Mouse (Mus musculus) heart, embryonic 12.5 days (tissue): ENCODE measurements around the gene Lhfp. TPM values are rescaled to one million over a fixed set of nuclear protein-coding genes. Genes with fewer than 3 reads are reported as not detected.

ENCODE experiments used
- ATAC-seq: fragments of 200-750 bp; cut with Nextera tagmentation; 2 replicates; pipeline ENCODE4 v1.8.0; 2017; ENCODE audit warnings: moderate TSS enrichment, moderate library complexity; ENCODE audit not compliant: insufficient number of reproducible peaks, low FRiP score
- H3K27ac ChIP-seq: fragments of 300-500 bp; sonication (generic); 2 replicates; pipeline ENCODE4 v1.5.1; 2016; ENCODE audit warnings: mild to moderate bottlenecking, moderate library complexity; ENCODE audit not compliant: poor library complexity, severe bottlenecking
- H3K27me3 ChIP-seq: fragments of 300-500 bp; sonication (generic); replicated peaks from 2 replicates; pipeline ENCODE4 v1.6.1; 2016; ENCODE audit warnings: mild to moderate bottlenecking, moderate library complexity
- H3K36me3 ChIP-seq: fragments of 300-500 bp; sonication (generic); 2 replicates; pipeline ENCODE4 v1.6.1; 2016; ENCODE audit warnings: mild to moderate bottlenecking, moderate library complexity
- H3K4me1 ChIP-seq: fragments of 300-500 bp; sonication (generic); replicated peaks from 2 replicates; pipeline ENCODE4 v1.6.1; 2016; ENCODE audit warnings: mild to moderate bottlenecking
- H3K4me2 ChIP-seq: fragments of 300-500 bp; sonication (generic); 2 replicates; pipeline ENCODE4 v1.6.1; 2016; ENCODE audit warnings: mild to moderate bottlenecking, moderate library complexity
- H3K4me3 ChIP-seq: fragments of 300-500 bp; sonication (generic); 2 replicates; pipeline ENCODE4 v1.5.1; 2016; ENCODE audit warnings: mild to moderate bottlenecking
- H3K9ac ChIP-seq: fragments of 300-500 bp; sonication (generic); 2 replicates; pipeline ENCODE4 v1.6.1; 2016; ENCODE audit warnings: mild to moderate bottlenecking, moderate library complexity
- H3K9me3 ChIP-seq: fragments of 300-500 bp; sonication (generic); replicated peaks from 2 replicates; pipeline ENCODE4 v1.6.1; 2016; ENCODE audit warnings: mild to moderate bottlenecking, moderate library complexity
- WGBS: fragments of 180-500 bp; shearing (Covaris S2); methylation state at CpG from one replicate; pipeline ENCODE4 v1.1.7; 2016; 5-methylcytosine and 5-hydroxymethylcytosine counted together
- polyA plus RNA-seq: library from polyadenylated mRNA; unstranded; fragments of >200 nt; fragmentation: Nextera tagmentation; extraction: Ambion mirVana; gene quantifications from 2 replicates; pipeline ENCODE4 v1.2.1, GENCODE M21; 2016

Gene Lhfp
- polyA plus RNA-seq, 1 experiment from 2014 or later, result 84.9 TPM

GRCm38 (mm10) chr3:53016436-53017340 is 24.6 kb upstream of the Lhfp start, which contains the start of gene Cog6:
Cog6 (minus strand) TSS chr3:53017237.
- 5% methylated on average over 53 of the region's 53 CpGs for WGBS
- Histone ChIP-seq H3K4me2 (peak within 1 kb of the TSS; percentile 77), H3K4me1 (peaks cover 7% of the 10 kb centered on the region), H3K27ac (peak within 1 kb of the TSS; percentile 92), H3K36me3 (peaks cover 21% of the 10 kb centered on the region), H3K9me3 (no peaks in the 10 kb centered on the region), H3K4me3 (peak within 1 kb of the TSS; percentile 96), H3K9ac (peak within 1 kb of the TSS; percentile 81), H3K27me3 (no peaks in the 10 kb centered on the region)
- ATAC-seq, result peak; percentile 93

- Histone ChIP-seq H3K36me3 (no peaks in the 10 kb centered on the region), H3K27ac (no peak overlapping the region), H3K9ac (no peak overlapping the region), H3K27me3 (no peaks in the 10 kb centered on the region), H3K9me3 (no peaks in the 10 kb centered on the region), H3K4me1 (peaks cover 4% of the 10 kb centered on the region; the same call in 1 of the 2 replicates), H3K4me3 (no peak overlapping the region), H3K4me2 (no peak overlapping the region)
- WGBS, result 37% methylated on average over 4 of the region's 4 CpGs
- ATAC-seq, result no peak
These were observed 14.0 kb upstream of the Lhfp start for GRCm38 (mm10) chr3:53027333-53027732.

DNA sequence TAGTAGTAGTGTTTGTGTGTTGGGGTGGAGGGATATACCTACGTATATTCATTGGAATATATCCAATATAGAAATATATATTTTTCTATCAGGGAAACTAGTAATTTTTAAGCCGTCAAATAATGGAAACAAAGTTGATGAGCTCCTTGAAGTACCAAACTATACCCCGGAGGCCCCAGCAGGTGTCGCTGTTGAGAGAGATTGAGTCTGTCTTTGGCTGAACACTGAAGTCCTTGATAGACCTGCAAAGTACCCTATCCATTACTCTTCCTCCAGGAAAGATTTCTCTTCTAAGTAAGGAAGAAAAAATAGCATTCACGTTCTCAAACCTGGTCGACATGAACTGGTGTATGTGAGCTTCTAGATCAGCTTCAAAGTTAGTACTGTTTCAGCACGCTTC is 12.3 kb upstream of the Lhfp start:
- Histone ChIP-seq H3K9me3 (no peaks in the 10 kb centered on the region), H3K4me1 (peaks cover 7% of the 10 kb centered on the region; the same call in 1 of the 2 replicates), H3K4me3 (no peak overlapping the region), H3K36me3 (no peaks in the 10 kb centered on the region), H3K9ac (no peak overlapping the region), H3K27ac (no peak overlapping the region), H3K4me2 (no peak overlapping the region), H3K27me3 (no peaks in the 10 kb centered on the region)
- WGBS, result 18% methylated on average over 7 of the region's 7 CpGs
- ATAC-seq, result no peak

DNA sequence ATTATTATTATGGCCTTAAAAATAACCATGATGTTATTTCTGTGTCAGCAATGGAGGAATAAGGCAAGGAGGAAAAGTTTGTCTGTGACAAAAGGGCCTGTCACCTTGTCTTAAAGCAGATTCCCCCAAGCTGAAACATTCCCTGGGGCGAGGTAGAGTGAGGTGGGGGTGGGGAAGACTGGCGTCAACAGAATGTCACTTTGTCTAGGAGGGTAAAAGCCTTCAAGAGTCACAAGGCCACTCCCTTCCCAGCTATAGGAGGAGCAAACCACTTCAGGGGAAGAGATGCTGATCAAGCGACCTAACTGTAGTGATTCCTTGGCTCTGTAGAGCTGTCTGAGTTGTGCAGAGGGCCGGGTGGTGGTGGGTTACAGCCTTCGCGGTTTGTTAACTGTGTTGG is 9.7 kb upstream of the Lhfp start:
- no peak overlapping the region for H3K4me2 ChIP-seq
- H3K9ac ChIP-seq, result no peak overlapping the region
- no peak overlapping the region for H3K4me3 ChIP-seq
- no peaks in the 10 kb centered on the region for H3K27me3 ChIP-seq
- WGBS, result 37% methylated on average over 6 of the region's 6 CpGs
- H3K4me1 ChIP-seq, result peaks cover 11% of the 10 kb centered on the region; the same call in 1 of the 2 replicates
- no peak for ATAC-seq
- H3K9me3 ChIP-seq, result no peaks in the 10 kb centered on the region
- H3K27ac ChIP-seq, result no peak overlapping the region
- H3K36me3 ChIP-seq, result no peaks in the 10 kb centered on the region

- Histone ChIP-seq H3K9me3 (no peaks in the 10 kb centered on the region), H3K4me1 (peaks cover 11% of the 10 kb centered on the region; the same call in 1 of the 2 replicates), H3K9ac (no peak overlapping the region), H3K4me3 (no peak overlapping the region), H3K4me2 (no peak overlapping the region), H3K36me3 (no peaks in the 10 kb centered on the region), H3K27me3 (no peaks in the 10 kb centered on the region), H3K27ac (no peak overlapping the region)
- no peak for ATAC-seq
- WGBS, result 11% methylated on average over 5 of the region's 5 CpGs
These were observed 8.9 kb upstream of the Lhfp start for GRCm38 (mm10) chr3:53032432-53032831.

- Histone ChIP-seq H3K9me3 (no peaks in the 10 kb centered on the region), H3K27me3 (no peaks in the 10 kb centered on the region), H3K4me3 (no peak overlapping the region), H3K9ac (no peak overlapping the region), H3K4me1 (peaks cover 11% of the 10 kb centered on the region; the same call in 1 of the 2 replicates), H3K27ac (no peak overlapping the region), H3K36me3 (no peaks in the 10 kb centered on the region), H3K4me2 (no peak overlapping the region)
- 16% methylated on average over 3 of the region's 3 CpGs for WGBS
- ATAC-seq, result no peak
These were observed 7.9 kb upstream of the Lhfp start for GRCm38 (mm10) chr3:53033448-53033847.

DNA sequence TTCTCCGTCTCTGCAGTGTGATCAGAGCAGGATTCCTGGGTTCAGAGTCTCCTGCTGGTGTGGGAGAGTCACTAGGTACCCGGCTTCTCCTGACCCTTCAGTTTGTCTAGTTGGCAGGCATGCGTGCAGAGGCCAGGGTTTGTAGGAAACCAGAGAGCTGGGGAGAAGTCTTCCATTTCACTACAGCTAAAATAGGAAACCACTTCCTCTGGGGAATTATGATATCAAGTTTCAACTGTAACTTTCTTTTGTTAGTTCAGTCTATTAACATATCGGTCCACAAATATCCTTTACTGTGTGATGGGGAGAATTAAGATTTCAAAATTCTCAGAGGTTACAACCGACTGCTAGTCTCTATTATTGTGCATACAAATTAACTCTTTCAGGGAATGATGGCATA is 5.3 kb upstream of the Lhfp start:
- peaks cover 23% of the 10 kb centered on the region for H3K4me1 ChIP-seq
- no peak overlapping the region for H3K9ac ChIP-seq
- no peaks in the 10 kb centered on the region for H3K27me3 ChIP-seq
- H3K4me3 ChIP-seq, result no peak overlapping the region
- 0 out of 2 replicates have a peak overlapping the region, but pooled peaks have one; percentile 21 for H3K27ac ChIP-seq
- ATAC-seq, result no peak
- no peak overlapping the region for H3K4me2 ChIP-seq
- no peaks in the 10 kb centered on the region for H3K36me3 ChIP-seq
- H3K9me3 ChIP-seq, result no peaks in the 10 kb centered on the region
- 69% methylated on average over 5 of the region's 5 CpGs for WGBS

- Histone ChIP-seq H3K27ac (no peak overlapping the region), H3K4me3 (no peak overlapping the region), H3K4me1 (peaks cover 20% of the 10 kb centered on the region), H3K4me2 (no peak overlapping the region), H3K9me3 (no peaks in the 10 kb centered on the region), H3K27me3 (no peaks in the 10 kb centered on the region), H3K9ac (no peak overlapping the region), H3K36me3 (no peaks in the 10 kb centered on the region)
- 84% methylated on average over 7 of the region's 7 CpGs for WGBS
- no peak for ATAC-seq
These were observed 4.4 kb upstream of the Lhfp start for GRCm38 (mm10) chr3:53036941-53037340.

- Histone ChIP-seq H3K36me3 (peaks cover 4% of the 10 kb centered on the region), H3K27ac (no peak overlapping the region), H3K4me1 (peaks cover 27% of the 10 kb centered on the region), H3K4me2 (no peak overlapping the region), H3K9me3 (no peaks in the 10 kb centered on the region), H3K4me3 (no peak overlapping the region), H3K9ac (no peak overlapping the region), H3K27me3 (no peaks in the 10 kb centered on the region)
- ATAC-seq, result no peak
- 63% methylated on average over 5 of the region's 5 CpGs for WGBS
These were observed 2.4 kb upstream of the Lhfp start for GRCm38 (mm10) chr3:53038913-53039312.

- peaks cover 4% of the 10 kb centered on the region for H3K36me3 ChIP-seq
- peak overlapping the region; percentile 94; the same call in 1 of the 2 replicates for H3K27ac ChIP-seq
- peaks cover 33% of the 10 kb centered on the region for H3K4me1 ChIP-seq
- no peak overlapping the region for H3K4me2 ChIP-seq
- no peaks in the 10 kb centered on the region for H3K27me3 ChIP-seq
- no peak overlapping the region for H3K4me3 ChIP-seq
- H3K9me3 ChIP-seq, result no peaks in the 10 kb centered on the region
- 65% methylated on average over 8 of the region's 8 CpGs for WGBS
- no peak overlapping the region for H3K9ac ChIP-seq
- ATAC-seq, result no peak
These were observed 1.6 kb upstream of the Lhfp start for GRCm38 (mm10) chr3:53039746-53040145.

GRCm38 (mm10) chr3:53040593-53041410 is 526 bp upstream of the Lhfp start:
- WGBS, result 3% methylated on average over 17 of the region's 17 CpGs
- Histone ChIP-seq H3K4me1 (peaks cover 37% of the 10 kb centered on the region), H3K36me3 (peaks cover 7% of the 10 kb centered on the region), H3K9ac (peak overlapping the region; percentile 89), H3K4me3 (peak overlapping the region; percentile 80), H3K27me3 (no peaks in the 10 kb centered on the region), H3K9me3 (no peaks in the 10 kb centered on the region), H3K27ac (peak overlapping the region; percentile 94), H3K4me2 (peak overlapping the region; percentile 86)
- ATAC-seq, result peak; percentile 34
